Mouse (Mus musculus) thymus, postnatal 4 days (tissue): Measurements from ENCODE around the gene Acot6.
"Not testable (repeated sequence)": the region's sequence is repeated elsewhere in the genome, so short reads cannot be mapped to it uniquely, and the experiment has no call there.

Experiments used
- DNase-seq: peaks from one replicate; pipeline ENCODE4 v3.0.0; 2021

The Acot6 gene

DNA sequence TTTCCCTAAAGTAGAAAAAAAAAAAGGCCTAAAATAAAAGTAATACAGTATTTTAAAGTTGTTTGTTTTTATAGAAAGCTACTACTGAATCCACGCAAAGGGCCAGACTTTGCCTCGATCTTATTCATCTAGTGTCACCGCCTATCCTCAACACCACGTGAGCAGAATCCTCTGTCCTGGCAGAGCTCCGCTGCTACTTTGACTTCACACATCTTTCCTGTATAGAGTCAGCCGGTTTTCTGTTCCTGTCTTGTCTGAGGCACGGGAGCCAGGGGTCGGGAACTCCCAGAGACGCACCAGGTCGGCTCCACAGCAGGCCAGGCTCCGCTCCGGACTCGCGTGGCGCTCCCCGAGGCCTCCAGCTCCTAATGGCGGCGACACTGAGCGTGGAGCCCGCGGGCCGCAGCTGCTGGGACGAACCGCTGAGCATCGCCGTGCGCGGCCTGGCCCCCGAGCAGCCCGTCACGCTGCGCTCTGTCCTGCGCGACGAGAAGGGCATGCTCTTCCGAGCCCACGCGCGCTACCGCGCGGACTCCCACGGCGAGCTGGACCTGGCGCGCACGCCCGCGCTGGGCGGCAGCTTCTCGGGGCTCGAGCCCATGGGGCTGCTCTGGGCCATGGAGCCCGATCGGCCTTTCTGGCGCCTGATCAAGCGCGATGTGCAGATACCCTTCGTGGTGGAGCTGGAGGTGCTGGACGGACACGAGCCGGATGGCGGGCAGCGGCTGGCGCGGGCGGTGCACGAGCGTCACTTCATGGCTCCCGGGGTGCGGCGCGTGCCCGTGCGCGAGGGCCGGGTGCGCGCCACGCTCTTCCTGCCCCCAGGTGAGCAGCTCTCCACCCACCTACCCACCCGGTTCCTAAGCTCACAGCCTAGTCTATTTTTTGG is at the start of gene Acot6:
Acot6 (plus strand) TSS at position 51 of the 889 bp plus-strand sequence.
- peak; percentile 58 for DNase-seq

DNA sequence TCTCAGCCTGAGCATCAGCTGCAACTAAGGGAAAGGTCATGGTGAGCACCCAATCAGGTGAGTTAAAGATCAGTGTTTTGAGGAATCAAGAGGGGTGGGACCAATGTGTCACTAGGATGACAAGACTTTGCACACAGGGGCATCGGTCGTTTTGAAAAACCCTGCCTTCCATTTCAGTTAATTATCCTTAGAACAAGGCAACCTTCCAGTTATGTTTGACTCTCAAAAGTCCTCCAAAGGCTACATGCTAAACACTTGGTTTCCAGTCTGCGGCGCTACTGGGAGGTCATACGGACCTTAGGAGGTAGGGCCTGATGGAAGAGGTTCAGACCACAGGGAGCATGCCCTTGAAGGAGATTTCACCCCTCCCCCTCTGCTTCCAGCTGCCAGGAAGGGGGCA is 49.7 kb upstream of the Acot6 start:
- DNase-seq = not testable (repeated sequence)

- DNase-seq = no peak
Measured at GRCm38 (mm10) chr12:84051937-84052474, 48.4 kb upstream of the Acot6 start, which contains the start of gene Acot3. Gene Acot3, plus strand, starts transcription at chr12:84052144.

DNA sequence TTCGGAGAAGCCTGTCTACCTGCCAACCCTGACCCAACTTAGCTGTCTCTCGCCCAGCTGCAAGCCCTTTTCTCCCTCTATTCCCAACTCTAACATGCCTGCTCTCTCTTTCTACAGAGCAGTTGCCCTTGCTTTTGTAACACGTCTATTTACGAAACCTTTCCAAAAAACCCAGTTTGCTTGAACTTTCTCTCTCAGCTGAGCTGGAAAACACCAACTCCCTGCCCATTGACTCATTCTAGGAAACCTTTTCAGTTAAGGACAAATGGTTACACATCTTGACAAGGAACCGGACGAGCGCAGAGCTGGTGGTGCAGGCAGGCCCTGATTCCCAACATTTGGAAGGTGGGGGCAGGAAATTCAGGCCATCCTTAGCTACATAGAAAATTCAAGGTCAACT is 47.8 kb upstream of the Acot6 start:
- no peak for DNase-seq

- no peak for DNase-seq
Measured at GRCm38 (mm10) chr12:84053173-84053572, 47.3 kb upstream of the Acot6 start.

DNA sequence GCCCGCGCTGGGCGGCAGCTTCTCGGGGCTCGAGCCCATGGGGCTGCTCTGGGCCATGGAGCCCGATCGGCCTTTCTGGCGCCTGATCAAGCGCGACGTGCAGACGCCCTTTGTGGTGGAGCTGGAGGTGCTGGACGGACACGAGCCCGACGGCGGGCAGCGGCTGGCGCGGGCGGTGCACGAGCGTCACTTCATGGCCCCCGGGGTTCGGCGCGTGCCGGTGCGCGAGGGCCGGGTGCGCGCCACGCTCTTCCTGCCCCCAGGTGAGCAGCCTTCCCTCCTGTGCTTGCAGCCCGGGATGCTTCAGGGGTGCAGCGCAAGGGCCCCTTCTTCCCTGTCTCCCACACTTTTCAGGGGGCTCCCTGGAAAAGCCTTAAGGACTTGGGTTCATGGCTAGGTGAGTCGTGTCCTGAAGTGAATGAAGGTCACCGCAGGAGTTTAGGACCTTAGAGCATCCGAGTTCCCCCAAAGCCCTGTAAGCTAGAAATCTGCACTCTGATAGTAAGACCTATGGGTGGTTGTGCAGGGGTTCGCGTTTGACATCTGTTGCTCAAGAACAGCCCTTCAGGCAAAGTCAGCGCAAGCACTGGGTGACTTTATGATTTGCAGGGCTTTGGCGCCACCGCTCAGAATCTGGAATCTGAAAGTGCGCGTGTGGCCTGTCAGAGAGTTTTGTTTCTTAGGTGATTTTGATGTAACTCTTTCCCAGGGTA is 46.6 kb upstream of the Acot6 start:
- peak; percentile 39 for DNase-seq

GRCm38 (mm10) chr12:84060946-84061345 is 39.5 kb upstream of the Acot6 start:
- DNase-seq = no peak

- DNase-seq = no peak
Measured at GRCm38 (mm10) chr12:84062336-84062735, 38.1 kb upstream of the Acot6 start.

- DNase-seq = peak; percentile 59
Measured at GRCm38 (mm10) chr12:84063228-84063627, 37.2 kb upstream of the Acot6 start.

DNA sequence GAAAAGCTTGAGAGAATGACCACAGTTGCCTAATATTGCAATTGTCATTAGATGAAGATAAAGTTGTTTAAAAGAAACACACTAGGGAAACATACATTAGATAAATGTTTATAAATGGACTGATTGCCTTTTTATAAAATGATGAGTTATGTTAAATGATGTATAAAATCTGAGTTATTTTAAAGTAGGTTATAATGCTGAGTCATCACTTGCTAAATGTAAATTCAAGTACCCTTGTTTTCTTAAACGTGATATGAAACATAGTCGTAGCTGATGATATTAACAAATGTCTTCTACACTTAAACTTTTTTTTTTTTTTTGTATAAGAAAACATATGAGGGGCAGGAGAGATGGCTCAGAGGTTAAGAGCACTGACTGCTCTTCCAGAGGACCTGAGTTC is 36.6 kb upstream of the Acot6 start:
- no peak for DNase-seq

- DNase-seq = no peak
Measured at GRCm38 (mm10) chr12:84064621-84065020, 35.8 kb upstream of the Acot6 start.

GRCm38 (mm10) chr12:84067752-84068151 is 32.7 kb upstream of the Acot6 start:
- DNase-seq = no peak

- no peak for DNase-seq
Measured at GRCm38 (mm10) chr12:84068296-84068695, 32.2 kb upstream of the Acot6 start.

- DNase-seq = no peak
Measured at GRCm38 (mm10) chr12:84068986-84069385, 31.5 kb upstream of the Acot6 start, which contains the start of gene Acot5. Gene Acot5, plus strand, starts transcription at chr12:84069325.

DNA sequence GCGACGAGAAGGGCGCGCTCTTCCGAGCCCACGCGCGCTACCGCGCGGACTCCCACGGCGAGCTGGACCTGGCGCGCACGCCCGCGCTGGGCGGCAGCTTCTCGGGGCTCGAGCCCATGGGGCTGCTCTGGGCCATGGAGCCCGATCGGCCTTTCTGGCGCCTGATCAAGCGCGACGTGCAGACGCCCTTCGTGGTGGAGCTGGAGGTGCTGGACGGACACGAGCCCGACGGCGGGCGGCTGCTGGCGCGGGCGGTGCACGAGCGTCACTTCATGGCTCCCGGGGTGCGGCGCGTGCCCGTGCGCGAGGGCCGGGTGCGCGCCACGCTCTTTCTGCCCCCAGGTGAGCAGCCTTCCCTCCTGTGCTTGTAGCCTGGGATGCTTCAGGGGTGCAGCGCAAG is 30.9 kb upstream of the Acot6 start:
- DNase-seq = peak; percentile 62

- DNase-seq = no peak
Measured at GRCm38 (mm10) chr12:84071696-84072095, 28.8 kb upstream of the Acot6 start.

- DNase-seq = no peak
Measured at GRCm38 (mm10) chr12:84077371-84077990, 23.0 kb upstream of the Acot6 start.

DNA sequence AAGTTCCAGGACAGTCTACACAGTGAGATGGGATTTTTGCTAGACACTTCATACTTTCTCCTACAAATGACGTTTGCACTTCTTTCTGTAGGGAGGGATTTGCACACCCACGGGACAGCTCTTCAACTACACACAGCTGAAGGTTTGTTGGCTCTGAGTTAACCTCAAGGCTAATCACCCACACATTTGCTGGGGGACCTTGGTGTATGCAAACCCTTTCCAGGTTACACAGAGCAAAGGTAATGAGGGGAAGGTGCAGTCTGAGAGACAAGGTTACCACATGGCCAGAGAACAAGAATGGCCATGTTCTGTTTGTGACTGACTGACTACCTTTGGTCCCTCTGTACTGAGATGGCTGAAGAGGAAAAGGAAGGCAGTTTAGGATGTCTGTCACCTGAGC is 16.6 kb upstream of the Acot6 start:
- no peak for DNase-seq

DNA sequence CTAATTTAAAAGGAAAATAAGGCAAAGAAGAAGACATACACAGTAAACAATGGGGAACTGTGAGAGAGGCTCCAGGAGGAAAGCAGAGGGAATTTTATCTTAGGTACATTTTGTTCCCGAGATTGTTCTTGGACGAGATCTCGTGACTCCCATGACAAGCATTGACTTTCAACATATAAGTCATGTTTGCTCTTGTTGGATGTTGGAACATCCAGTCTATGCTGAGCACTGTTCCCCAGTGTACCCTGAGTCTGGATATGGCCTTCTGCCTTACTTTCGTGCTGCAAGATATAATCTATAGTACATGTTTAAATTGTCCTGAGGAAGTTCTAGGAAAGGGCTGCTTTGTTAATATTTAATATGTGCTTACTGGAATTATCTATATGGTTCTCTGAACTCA is 15.9 kb upstream of the Acot6 start:
- DNase-seq = no peak

DNA sequence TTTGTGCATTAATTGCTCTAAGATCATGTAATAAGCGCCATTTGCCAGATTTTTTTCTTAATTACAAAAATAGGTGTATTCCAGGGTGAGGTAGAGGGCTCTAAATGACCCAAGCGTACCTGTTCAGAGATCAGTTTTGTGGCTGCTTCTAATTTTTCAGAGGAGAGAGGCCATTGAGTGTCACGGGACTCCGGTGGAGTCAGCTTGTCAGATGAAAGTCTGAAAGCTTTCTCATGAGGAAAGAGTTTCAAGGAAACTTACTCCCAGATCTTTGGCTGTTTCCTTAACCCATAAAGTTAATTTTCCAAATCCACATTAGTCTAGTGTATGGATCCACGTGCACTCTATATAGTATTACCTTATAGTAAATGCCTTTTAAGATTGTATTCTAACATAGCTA is 5.8 kb upstream of the Acot6 start:
- not testable (repeated sequence) for DNase-seq

DNA sequence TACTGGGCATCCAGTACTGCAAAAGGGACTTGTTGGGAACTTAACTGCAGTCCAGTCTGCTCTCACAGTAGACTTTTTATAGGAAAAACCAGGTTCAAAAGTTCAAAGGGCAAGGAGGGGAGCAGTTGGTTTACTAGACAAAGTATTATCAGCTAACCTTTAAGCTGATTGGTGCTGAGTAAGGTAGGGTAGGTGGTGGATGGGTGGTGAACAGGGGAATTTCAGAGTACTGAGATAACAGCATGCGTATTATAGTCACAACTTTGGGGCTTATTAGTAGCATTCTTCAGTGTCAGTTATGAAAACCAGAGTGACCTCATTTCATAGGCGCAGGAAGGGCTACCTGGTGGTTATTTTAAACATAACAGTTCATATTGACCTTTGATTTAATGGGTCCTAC is 849 bp upstream of the Acot6 start:
- DNase-seq = no peak

DNA sequence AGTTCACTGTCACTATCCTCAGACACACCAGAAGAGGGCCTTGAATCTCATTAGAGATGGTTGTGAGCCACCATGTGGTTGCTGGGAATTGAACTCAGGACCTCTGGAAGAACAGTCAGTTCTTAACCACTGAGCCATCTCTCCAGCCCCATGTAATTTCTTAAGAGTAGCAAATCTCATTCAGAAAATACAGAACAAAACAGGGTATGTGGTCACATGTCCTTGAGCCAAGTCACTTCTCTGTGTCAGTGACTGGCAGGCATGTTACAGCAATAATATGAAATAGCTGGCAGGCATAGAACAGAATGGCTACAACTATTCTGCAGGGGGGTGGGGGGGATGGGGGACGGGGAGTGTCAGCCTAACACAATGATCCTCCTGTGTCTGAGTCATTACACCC is 383 bp upstream of the Acot6 start:
- no peak for DNase-seq

- DNase-seq = no peak
Measured at GRCm38 (mm10) chr12:84101493-84101845, 1.0 kb downstream of the Acot6 start.
